ENCODE assay signal across 9 mouse cellular contexts in the genomic region with DNA sequence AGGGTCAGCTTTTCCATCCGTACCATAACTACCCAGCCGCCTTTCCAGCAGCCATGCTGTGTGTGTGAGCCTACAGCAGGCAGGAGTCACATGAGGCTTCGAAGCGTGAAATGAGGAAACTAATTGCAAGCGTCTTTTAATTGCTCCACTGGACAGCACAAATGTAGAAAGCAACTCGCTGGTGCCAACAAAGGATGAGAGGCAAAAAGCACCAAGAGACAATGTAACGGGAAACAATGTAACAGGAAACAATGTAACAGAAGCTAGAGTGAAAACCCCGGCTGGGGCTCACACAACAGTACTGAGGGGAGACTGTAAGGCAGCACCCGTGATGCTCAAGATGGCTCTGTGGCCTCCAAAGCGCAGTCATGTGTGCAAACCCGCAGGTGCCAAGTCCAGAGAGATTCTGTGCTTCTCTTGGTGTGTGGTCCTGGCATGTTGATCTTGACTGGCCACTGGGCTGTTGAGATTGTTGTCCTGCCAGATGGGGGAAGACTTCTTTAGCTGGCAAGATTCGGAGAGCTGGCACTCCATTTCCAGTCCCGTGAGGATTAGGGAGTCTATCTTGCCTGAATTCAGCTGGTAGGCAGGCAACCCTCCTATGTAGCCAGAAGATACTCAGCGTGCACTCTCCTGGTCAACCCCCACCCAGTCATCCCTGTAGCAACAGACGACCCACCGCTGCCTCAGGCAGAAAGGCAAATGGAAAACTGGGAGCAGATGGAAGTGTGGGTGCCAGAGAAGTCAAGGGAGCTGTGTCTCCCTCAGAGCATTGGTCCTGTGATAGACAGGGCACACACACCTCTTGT. TPM values are rescaled to one million over a fixed set of nuclear protein-coding genes. Genes with fewer than 3 reads are reported as not detected.
DNase-seq lines count a peak whose midpoint lies in the region; ATAC-seq and TF ChIP-seq lines count a peak whose summit lies in the region.
"Had no signal": no experiment of that assay in that cellular context is flagged by ENCODE, and none has a peak within 500 bp of the region (broad histone marks: within the 10 kb centered on the region; RNA-seq: fewer than 3 reads in every experiment).

No protein-coding gene starts in this region.

- H3K4me1 ChIP-seq in kidney, adult 2 months (ENCODE audit: control insufficient read depth, insufficient read depth, low read length): peaks cover 34% of the 10 kb centered on the region
- peaks cover 65% of the 10 kb centered on the region for H3K4me1 ChIP-seq in bone marrow macrophage, adult 2 months (ENCODE audit: control insufficient read depth, insufficient read depth, low read length)
- H3K4me1 ChIP-seq in heart, embryonic 13.5 days: peaks cover 97% of the 10 kb centered on the region
- H3K4me1 ChIP-seq in midbrain, embryonic 13.5 days (replicated peaks): peaks cover 26% of the 10 kb centered on the region
- peaks cover 66% of the 10 kb centered on the region for H3K4me1 ChIP-seq in liver, embryonic 12.5 days

- H3K4me3 ChIP-seq in kidney, adult 2 months (ENCODE audit: insufficient read depth, low read depth, low read length): no peak overlapping the region
- no peak overlapping the region for H3K4me3 ChIP-seq in bone marrow macrophage, adult 2 months (ENCODE audit: insufficient read depth, low read length)
- H3K4me3 ChIP-seq in heart, embryonic 13.5 days: no peak overlapping the region
- no peak overlapping the region for H3K4me3 ChIP-seq in midbrain, embryonic 13.5 days (replicated peaks)
- no peak overlapping the region for H3K4me3 ChIP-seq in liver, embryonic 12.5 days

- peak; percentile 68 for DNase-seq in kidney, adult 2 months
- DNase-seq in kidney, postnatal 10 days: no peak
- no peak for DNase-seq in urinary bladder, postnatal 4 days (ENCODE audit: low spot score in 2 of 2)
- no peak for DNase-seq in adrenal gland, postnatal 25 days

- WGBS in kidney, adult 2 months: 46% methylated on average over 16 of the region's 16 CpGs
- 65% methylated on average over 16 of the region's 16 CpGs for WGBS in heart, embryonic 13.5 days
- WGBS in midbrain, embryonic 13.5 days: 38% methylated on average over 16 of the region's 16 CpGs
- WGBS in liver, embryonic 12.5 days (ENCODE audit: insufficient replicate concordance): 75% methylated on average over 16 of the region's 16 CpGs

- TF ChIP-seq CTCF in kidney, adult 2 months (conservative IDR thresholded peaks at IDR 0.05; ENCODE audit: insufficient read depth, insufficient read length, low read depth, low read length): no peak
- no peak for TF ChIP-seq CTCF in bone marrow macrophage, adult 2 months (IDR thresholded peaks at IDR 0.05; ENCODE audit: low read depth, low read length)

- H3K9ac ChIP-seq in heart, embryonic 13.5 days: 0 out of 2 replicates have a peak overlapping the region, but pooled peaks have one; percentile 2
- H3K9ac ChIP-seq in midbrain, embryonic 13.5 days (replicated peaks): 0 out of 2 replicates have a peak overlapping the region, but pooled peaks have one; percentile 4
- no peak overlapping the region for H3K9ac ChIP-seq in liver, embryonic 12.5 days

- no peaks in the 10 kb centered on the region for H3K27me3 ChIP-seq in kidney, adult 2 months (replicated peaks; ENCODE audit: control insufficient read depth, insufficient read depth, low read length)
- H3K27me3 ChIP-seq in heart, embryonic 13.5 days (replicated peaks): no peaks in the 10 kb centered on the region
- H3K27me3 ChIP-seq in midbrain, embryonic 13.5 days: no peaks in the 10 kb centered on the region
- no peaks in the 10 kb centered on the region for H3K27me3 ChIP-seq in liver, embryonic 12.5 days (replicated peaks)

- no peak for ATAC-seq in heart, embryonic 13.5 days (ENCODE audit: extremely low read depth, insufficient number of reproducible peaks, low FRiP score, low TSS enrichment)
- ATAC-seq in midbrain, embryonic 13.5 days: peak; percentile 56; the same call in 1 of the 2 replicates
- no peak for ATAC-seq in liver, embryonic 12.5 days

- H3K9me3 ChIP-seq in heart, embryonic 13.5 days: no peaks in the 10 kb centered on the region
- H3K9me3 ChIP-seq in midbrain, embryonic 13.5 days: no peaks in the 10 kb centered on the region
- H3K9me3 ChIP-seq in liver, embryonic 12.5 days (replicated peaks): no peaks in the 10 kb centered on the region
- H3K9me3 ChIP-seq: G1E had no signal

- H3K27ac ChIP-seq in kidney, adult 2 months (ENCODE audit: insufficient read depth, low read depth, low read length): peak overlapping the region; percentile 5; the same call in 1 of the 2 replicates
- peak overlapping the region; percentile 27 for H3K27ac ChIP-seq in bone marrow macrophage, adult 2 months (ENCODE audit: insufficient read depth, low read depth, low read length)
- peak overlapping the region; percentile 71 for H3K27ac ChIP-seq in heart, embryonic 13.5 days (replicated peaks)
- H3K27ac ChIP-seq in midbrain, embryonic 13.5 days: peak overlapping the region; percentile 22
- H3K27ac ChIP-seq in liver, embryonic 12.5 days: no peak overlapping the region

- TF ChIP-seq POLR2A in kidney, adult 2 months (IDR thresholded peaks at IDR 0.05; ENCODE audit: low read depth, low read length): no peak
- no peak for TF ChIP-seq POLR2A in bone marrow macrophage, adult 2 months (IDR thresholded peaks at IDR 0.05; ENCODE audit: borderline replicate concordance, low read depth, low read length)

- no peaks in the 10 kb centered on the region for H3K36me3 ChIP-seq in kidney, adult 2 months (ENCODE audit: control insufficient read depth, insufficient read depth, low read length)
- 0 out of 2 replicates have a peak, but pooled peaks cover 7% of the 10 kb centered on the region for H3K36me3 ChIP-seq in heart, embryonic 13.5 days
- no peaks in the 10 kb centered on the region for H3K36me3 ChIP-seq in midbrain, embryonic 13.5 days
- peaks cover 4% of the 10 kb centered on the region; the same call in 1 of the 2 replicates for H3K36me3 ChIP-seq in liver, embryonic 12.5 days
- H3K36me3 ChIP-seq: G1E had no signal

- H3K4me2 ChIP-seq in heart, embryonic 13.5 days: no peak overlapping the region
- no peak overlapping the region for H3K4me2 ChIP-seq in midbrain, embryonic 13.5 days (replicated peaks)
- H3K4me2 ChIP-seq in liver, embryonic 12.5 days: no peak overlapping the region

RNA-seq across cellular contexts. Expression of gene Rassf3, which starts 52.4 kb away (rescaled TPM):
- 31.1 and 35.3 TPM in 2 replicates for polyA plus RNA-seq in kidney, adult 2 months (2012; rRNA removed)
- 59.8 and 65.1 TPM in 2 replicates for polyA plus RNA-seq in bone marrow macrophage, adult 2 months (2012; ENCODE audit: insufficient read depth, insufficient read length, missing spikeins)
- 15.2 and 19.2 TPM in 2 replicates for polyA plus RNA-seq in heart, embryonic 13.5 days (2015; fragmentation: Nextera tagmentation; extraction: Ambion mirVana)
- 3.7 and 4.6 TPM in 2 replicates for polyA plus RNA-seq in midbrain, embryonic 13.5 days (2015; fragmentation: Nextera tagmentation; extraction: Ambion mirVana)
- 12.3 and 12.8 TPM in 2 replicates for polyA plus RNA-seq in liver, embryonic 12.5 days (2016; fragmentation: Nextera tagmentation; extraction: Ambion mirVana)
- total RNA-seq in adrenal gland, postnatal 25 days (2021): 33.3 and 36.8 TPM in 2 replicates

RNA-seq across cellular contexts. Expression of gene Gns, which starts 58.9 kb away (rescaled TPM):
- 128 and 160 TPM in 2 replicates for polyA plus RNA-seq in kidney, adult 2 months (2012; rRNA removed)
- 302 and 313 TPM in 2 replicates for polyA plus RNA-seq in bone marrow macrophage, adult 2 months (2012; ENCODE audit: insufficient read depth, insufficient read length, missing spikeins)
- 29.9 and 30.4 TPM in 2 replicates for polyA plus RNA-seq in heart, embryonic 13.5 days (2015; fragmentation: Nextera tagmentation; extraction: Ambion mirVana)
- polyA plus RNA-seq in midbrain, embryonic 13.5 days (2015; fragmentation: Nextera tagmentation; extraction: Ambion mirVana): 33.9 and 36.9 TPM in 2 replicates
- 20.0 and 20.3 TPM in 2 replicates for polyA plus RNA-seq in liver, embryonic 12.5 days (2016; fragmentation: Nextera tagmentation; extraction: Ambion mirVana)
- 194 and 195 TPM in 2 replicates for total RNA-seq in adrenal gland, postnatal 25 days (2021)
